Mouse (Mus musculus) embryonic facial prominence, embryonic 14.5 days (tissue): ENCODE measurements around the gene Irak4. TPM values are rescaled to one million over a fixed set of nuclear protein-coding genes. Genes with fewer than 3 reads are reported as not detected.
A peak's percentile ranks its signal among the peaks of the same experiment; 100 is the strongest.

Experiments
- ATAC-seq: fragments of 200-750 bp; cut with Nextera tagmentation; 2 replicates; pipeline ENCODE4 v1.8.0; 2017; ENCODE audit warnings: low read depth, moderate number of reproducible peaks, moderate TSS enrichment
- DNase-seq: peaks from one replicate; pipeline ENCODE4 v3.0.0-alpha.2; 2015; ENCODE audit warnings: low spot score
- H3K27ac ChIP-seq: fragments of 300-500 bp; sonication (generic); replicated peaks from 2 replicates; pipeline ENCODE4 v1.5.1; 2014; ENCODE audit warnings: low read depth, mild to moderate bottlenecking, low read length, moderate library complexity
- H3K27me3 ChIP-seq: fragments of 300-500 bp; sonication (generic); replicated peaks from 2 replicates; pipeline ENCODE4 v1.6.1; 2014; ENCODE audit warnings: low read length; ENCODE audit not compliant: control insufficient read depth, insufficient read depth
- H3K36me3 ChIP-seq: fragments of 300-500 bp; sonication (generic); 2 replicates; pipeline ENCODE4 v1.6.1; 2014; ENCODE audit warnings: low read length, mixed read lengths; ENCODE audit not compliant: control insufficient read depth, insufficient read depth
- H3K4me1 ChIP-seq: fragments of 300-500 bp; sonication (generic); 2 replicates; pipeline ENCODE4 v1.6.1; 2014; ENCODE audit warnings: antibody characterized with exemption, low read length; ENCODE audit not compliant: control insufficient read depth, insufficient read depth
- H3K4me2 ChIP-seq: fragments of 300-500 bp; sonication (generic); 2 replicates; pipeline ENCODE4 v1.6.1; 2014; ENCODE audit warnings: low read depth, mild to moderate bottlenecking, low read length, moderate library complexity, mixed read lengths
- H3K4me3 ChIP-seq: fragments of 300-500 bp; sonication (generic); 2 replicates; pipeline ENCODE4 v1.5.1; 2014; ENCODE audit warnings: low read depth, mild to moderate bottlenecking, low read length
- H3K9ac ChIP-seq: fragments of 300-500 bp; sonication (generic); 2 replicates; pipeline ENCODE4 v1.6.1; 2014; ENCODE audit warnings: low read depth, mild to moderate bottlenecking, low read length, moderate library complexity, mixed read lengths
- H3K9me3 ChIP-seq: fragments of 300-500 bp; sonication (generic); 2 replicates; pipeline ENCODE4 v1.6.1; 2016; ENCODE audit warnings: low read length; ENCODE audit not compliant: control insufficient read depth
- WGBS: fragments of 180-500 bp; shearing (Covaris S2); extraction: QIAGEN DNeasy Blood & Tissue Kit; methylation state at CpG from one replicate; pipeline ENCODE4 v1.1.7; 2014; 5-methylcytosine and 5-hydroxymethylcytosine counted together
- polyA plus RNA-seq: library from polyadenylated mRNA; unstranded; fragments of >200 nt; fragmentation: Nextera tagmentation; extraction: Ambion mirVana; gene quantifications from 2 replicates; pipeline ENCODE4 v1.2.1, GENCODE M21; 2014

Irak4 gene
- polyA plus RNA-seq, 1 experiment from 2014 or later = 4.4 TPM

GRCm38 (mm10) chr15:94628463-94628829 lies 85.0 kb downstream of the Irak4 start:
- Histone ChIP-seq H3K4me3 (peak overlapping the region; percentile 67), H3K9me3 (no peaks in the 10 kb centered on the region), H3K4me1 (no peaks in the 10 kb centered on the region), H3K36me3 (no peaks in the 10 kb centered on the region), H3K9ac (peak overlapping the region; percentile 78), H3K27ac (no peak overlapping the region), H3K4me2 (peak overlapping the region; percentile 100), H3K27me3 (peaks cover 13% of the 10 kb centered on the region)
- ATAC-seq (no peak), DNase-seq (no peak)
- 47% methylated on average over 2 of the region's 2 CpGs for WGBS

- Histone ChIP-seq H3K9ac (peak within 1 kb of the TSS; percentile 78), H3K4me3 (peak within 1 kb of the TSS; percentile 67), H3K36me3 (no peaks in the 10 kb centered on the region), H3K4me2 (peak within 1 kb of the TSS; percentile 100), H3K4me1 (no peaks in the 10 kb centered on the region), H3K27ac (no peak within 1 kb of the TSS), H3K27me3 (peaks cover 13% of the 10 kb centered on the region), H3K9me3 (no peaks in the 10 kb centered on the region)
- WGBS = under 1% methylated on average over 32 of the region's 96 CpGs
- DNase-seq (peak; percentile 23), ATAC-seq (peak; percentile 89)
Measured at GRCm38 (mm10) chr15:94628830-94629601, 85.6 kb downstream of the Irak4 start, which contains the start of gene Tmem117. Gene Tmem117, plus strand, starts transcription at chr15:94629232.

GRCm38 (mm10) chr15:94630553-94630952 lies 87.1 kb downstream of the Irak4 start:
- Histone ChIP-seq H3K9me3 (no peaks in the 10 kb centered on the region), H3K4me3 (no peak overlapping the region), H3K4me1 (no peaks in the 10 kb centered on the region), H3K27me3 (peaks cover 13% of the 10 kb centered on the region), H3K4me2 (no peak overlapping the region), H3K36me3 (no peaks in the 10 kb centered on the region), H3K9ac (no peak overlapping the region), H3K27ac (no peak overlapping the region)
- 68% methylated on average over 4 of the region's 4 CpGs for WGBS
- DNase-seq (no peak), ATAC-seq (no peak)

Other genes starting within 250 kb of the Irak4 start
- gene Adamts20, start 78.2 kb upstream of the Irak4 start, polyA plus RNA-seq = 8.4 and 9.7 TPM in 2 replicates
- gene Pus7l, start 96 bp upstream of the Irak4 start, polyA plus RNA-seq = 8.7 and 9.7 TPM in 2 replicates
- gene Twf1, start 46.2 kb downstream of the Irak4 start, polyA plus RNA-seq = 78.3 and 83.1 TPM in 2 replicates
- 9.6 and 11.1 TPM in 2 replicates for gene Tmem117, start 85.6 kb downstream of the Irak4 start, polyA plus RNA-seq